Mouse (Mus musculus) liver, embryonic 13.5 days (tissue): ENCODE data around the gene Sf1. TPM values are rescaled to one million over a fixed set of nuclear protein-coding genes. Genes with fewer than 3 reads are reported as not detected.

Experiments
- ATAC-seq: fragments of 200-750 bp; cut with Nextera tagmentation; 2 replicates; pipeline ENCODE4 v1.8.0; 2017; ENCODE audit warnings: low read depth, mild to moderate bottlenecking, moderate number of reproducible peaks, moderate library complexity
- DNase-seq: peaks from one replicate; pipeline ENCODE4 v3.0.0; 2022
- H3K27ac ChIP-seq: fragments of 300-500 bp; sonication (generic); 2 replicates; pipeline ENCODE4 v1.5.1; 2015; ENCODE audit warnings: moderate library complexity, mild to moderate bottlenecking, inconsistent platforms
- H3K27me3 ChIP-seq: fragments of 300-500 bp; sonication (generic); 2 replicates; pipeline ENCODE4 v1.6.1; 2015; ENCODE audit warnings: mild to moderate bottlenecking, inconsistent platforms
- H3K36me3 ChIP-seq: fragments of 300-500 bp; sonication (generic); 2 replicates; pipeline ENCODE4 v1.6.1; 2015; ENCODE audit warnings: mild to moderate bottlenecking, inconsistent platforms
- H3K4me1 ChIP-seq: fragments of 300-500 bp; sonication (generic); replicated peaks from 2 replicates; pipeline ENCODE4 v1.6.1; 2015; ENCODE audit warnings: inconsistent platforms
- H3K4me2 ChIP-seq: fragments of 300-500 bp; sonication (generic); 2 replicates; pipeline ENCODE4 v1.6.1; 2015; ENCODE audit warnings: inconsistent platforms, mild to moderate bottlenecking, moderate library complexity
- H3K4me3 ChIP-seq: fragments of 300-500 bp; sonication (generic); replicated peaks from 2 replicates; pipeline ENCODE4 v1.5.1; 2015; ENCODE audit warnings: mild to moderate bottlenecking, inconsistent platforms
- H3K9ac ChIP-seq: fragments of 300-500 bp; sonication (generic); 2 replicates; pipeline ENCODE4 v1.6.1; 2015; ENCODE audit warnings: mild to moderate bottlenecking, inconsistent platforms
- H3K9me3 ChIP-seq: fragments of 300-500 bp; sonication (generic); replicated peaks from 2 replicates; pipeline ENCODE4 v1.6.1; 2016; ENCODE audit warnings: inconsistent platforms
- WGBS: fragments of 180-500 bp; shearing (Covaris S2); methylation state at CpG from one replicate; pipeline ENCODE4 v1.1.7; 2015; ENCODE audit not compliant: insufficient replicate concordance; 5-methylcytosine and 5-hydroxymethylcytosine counted together
- polyA plus RNA-seq: library from polyadenylated mRNA; unstranded; fragments of >200 nt; fragmentation: Nextera tagmentation; extraction: Ambion mirVana; gene quantifications from 2 replicates; pipeline ENCODE4 v1.2.1, GENCODE M21; 2015

Sf1 gene
- polyA plus RNA-seq, 1 experiment from 2014 or later: 68.4 TPM

- DNase-seq: no peak
- Histone ChIP-seq H3K4me1 (peaks cover 36% of the 10 kb centered on the region), H3K9me3 (no peaks in the 10 kb centered on the region), H3K4me3 (no peak overlapping the region), H3K9ac (no peak overlapping the region), H3K4me2 (no peak overlapping the region), H3K27ac (no peak overlapping the region), H3K36me3 (peaks cover 25% of the 10 kb centered on the region), H3K27me3 (no peaks in the 10 kb centered on the region)
- no peak for ATAC-seq
- 40% methylated on average over 2 of the region's 2 CpGs for WGBS
Measured at GRCm38 (mm10) chr19:6352107-6352505, 11.4 kb upstream of the Sf1 start.

DNA sequence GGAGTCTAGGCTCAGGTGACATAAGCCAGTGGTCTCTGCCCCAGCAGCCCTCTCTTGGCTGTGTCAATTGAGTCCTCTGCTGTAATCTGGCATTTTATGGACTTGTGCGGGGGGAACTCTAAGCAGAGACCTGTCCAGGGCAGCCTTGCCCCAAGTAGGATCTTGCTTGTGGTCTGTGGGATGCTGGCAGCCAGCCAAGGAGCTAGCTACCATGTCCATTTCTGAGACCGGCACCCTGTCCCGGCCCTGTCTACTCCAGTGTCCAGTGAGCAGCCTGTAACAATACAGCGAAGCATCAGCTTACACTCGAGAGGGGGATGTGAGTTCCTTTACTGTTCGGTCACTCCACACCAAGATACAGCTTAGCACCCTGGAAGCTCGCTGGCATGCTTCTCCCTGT, 9.5 kb upstream of the Sf1 start:
- DNase-seq (no peak), ATAC-seq (no peak)
- Histone ChIP-seq H3K27ac (no peak overlapping the region), H3K27me3 (no peaks in the 10 kb centered on the region), H3K9ac (no peak overlapping the region), H3K36me3 (peaks cover 19% of the 10 kb centered on the region), H3K4me2 (no peak overlapping the region), H3K9me3 (no peaks in the 10 kb centered on the region), H3K4me1 (peaks cover 22% of the 10 kb centered on the region), H3K4me3 (no peak overlapping the region)
- WGBS: 81% methylated on average over 7 of the region's 7 CpGs

- Histone ChIP-seq H3K27me3 (no peaks in the 10 kb centered on the region), H3K27ac (no peak overlapping the region), H3K4me1 (peaks cover 28% of the 10 kb centered on the region), H3K9me3 (no peaks in the 10 kb centered on the region), H3K9ac (no peak overlapping the region), H3K4me3 (no peak overlapping the region), H3K4me2 (no peak overlapping the region), H3K36me3 (peaks cover 23% of the 10 kb centered on the region)
- DNase-seq: no peak
- WGBS: 78% methylated on average over 3 of the region's 3 CpGs
- ATAC-seq: no peak
Measured at GRCm38 (mm10) chr19:6361291-6361690, 2.2 kb upstream of the Sf1 start.

DNA sequence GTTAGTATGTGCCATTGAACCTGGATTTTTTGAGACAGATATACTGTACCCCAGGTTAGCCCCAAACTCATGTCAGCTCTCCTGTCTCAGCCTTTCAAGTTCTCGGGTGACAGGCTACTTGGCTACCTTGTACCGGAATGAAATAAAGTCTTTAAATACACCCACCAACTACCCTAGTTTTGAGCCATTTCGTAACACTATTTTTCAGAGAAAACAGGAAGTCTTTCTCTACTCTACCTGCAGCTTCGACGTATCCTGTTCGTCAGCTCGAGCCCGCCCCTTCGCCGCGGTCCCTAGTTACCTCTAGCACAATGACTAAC, 439 bp upstream of the Sf1 start:
- Histone ChIP-seq H3K4me2 (peak overlapping the region; percentile 74), H3K9me3 (no peaks in the 10 kb centered on the region), H3K4me1 (peaks cover 39% of the 10 kb centered on the region), H3K27ac (peak overlapping the region; percentile 71), H3K9ac (peak overlapping the region; percentile 74), H3K27me3 (no peaks in the 10 kb centered on the region), H3K36me3 (peaks cover 41% of the 10 kb centered on the region), H3K4me3 (peak overlapping the region; percentile 98)
- under 1% methylated on average over 11 of the region's 11 CpGs for WGBS
- no peak for ATAC-seq
- DNase-seq: no peak

- no peak for ATAC-seq
Measured at GRCm38 (mm10) chr19:6364317-6364725, 831 bp downstream of the Sf1 start.

DNA sequence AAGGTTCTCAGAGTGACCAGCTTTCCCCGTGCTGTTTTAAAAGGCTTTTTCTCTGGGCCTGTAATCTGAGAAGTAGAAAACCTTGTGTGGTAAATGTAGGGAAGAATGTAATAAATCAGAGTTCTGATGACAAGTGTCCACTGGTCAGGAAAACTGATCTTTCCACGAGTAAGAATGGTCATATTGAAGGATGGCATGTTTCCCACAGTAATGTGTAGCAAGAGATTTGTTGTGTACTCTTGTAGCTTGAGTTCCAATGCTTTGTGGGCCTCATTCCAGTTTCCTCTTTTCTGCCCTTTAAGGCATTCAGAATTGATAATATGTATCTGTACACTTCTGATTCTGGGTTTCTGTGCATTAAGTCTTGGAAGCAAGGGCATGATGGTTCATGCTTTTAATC, 1.4 kb downstream of the Sf1 start:
- no peak for ATAC-seq
- Histone ChIP-seq H3K4me3 (peak overlapping the region; percentile 98), H3K36me3 (peaks cover 57% of the 10 kb centered on the region), H3K9me3 (no peaks in the 10 kb centered on the region), H3K9ac (peak overlapping the region; percentile 99), H3K4me2 (peak overlapping the region; percentile 87), H3K4me1 (peaks cover 44% of the 10 kb centered on the region), H3K27ac (peak overlapping the region; percentile 97), H3K27me3 (no peaks in the 10 kb centered on the region)
- WGBS: 0% methylated on average over 2 of the region's 2 CpGs
- no peak for DNase-seq

More at GRCm38 (mm10) chr19:6364317-6364725, 831 bp downstream of the Sf1 start:
- peak overlapping the region; percentile 97 for H3K27ac ChIP-seq
- H3K4me3 ChIP-seq: peak overlapping the region; percentile 98
- peak overlapping the region; percentile 87 for H3K4me2 ChIP-seq
- 0% methylated on average over 55 of the region's 55 CpGs for WGBS
- no peaks in the 10 kb centered on the region for H3K9me3 ChIP-seq
- peak overlapping the region; percentile 99 for H3K9ac ChIP-seq
- H3K36me3 ChIP-seq: peaks cover 53% of the 10 kb centered on the region
- no peaks in the 10 kb centered on the region for H3K27me3 ChIP-seq
- DNase-seq: peak; percentile 87
- peaks cover 44% of the 10 kb centered on the region for H3K4me1 ChIP-seq

GRCm38 (mm10) chr19:6370175-6370574, 6.7 kb downstream of the Sf1 start:
- Histone ChIP-seq H3K9me3 (no peaks in the 10 kb centered on the region), H3K27ac (no peak overlapping the region), H3K36me3 (peaks cover 99% of the 10 kb centered on the region), H3K27me3 (no peaks in the 10 kb centered on the region), H3K4me3 (no peak overlapping the region), H3K9ac (no peak overlapping the region), H3K4me2 (no peak overlapping the region), H3K4me1 (peaks cover 30% of the 10 kb centered on the region)
- no peak for ATAC-seq
- 86% methylated on average over 2 of the region's 2 CpGs for WGBS
- no peak for DNase-seq

DNA sequence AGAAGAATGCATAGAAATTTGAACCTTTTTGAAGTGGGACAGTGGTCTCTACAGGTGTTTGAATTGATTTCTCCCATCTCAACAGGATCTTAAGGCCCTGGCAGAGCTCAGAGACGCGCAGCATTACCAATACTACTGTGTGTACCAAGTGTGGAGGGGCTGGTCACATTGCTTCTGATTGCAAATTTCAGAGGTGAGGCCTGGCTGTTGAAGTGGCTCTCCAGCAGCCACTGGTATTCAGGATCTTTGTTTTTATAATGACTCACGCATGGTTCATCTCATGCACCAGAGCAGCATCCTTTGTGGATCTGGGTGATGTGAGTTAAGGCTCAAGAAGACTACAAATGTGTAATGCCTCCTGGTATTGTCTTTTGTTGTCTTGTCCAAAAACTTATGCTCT, 8.9 kb downstream of the Sf1 start:
- Histone ChIP-seq H3K4me2 (no peak overlapping the region), H3K27ac (no peak overlapping the region), H3K4me3 (no peak overlapping the region), H3K36me3 (peaks cover 99% of the 10 kb centered on the region), H3K4me1 (peaks cover 11% of the 10 kb centered on the region; the same call in 1 of the 2 replicates), H3K9me3 (no peaks in the 10 kb centered on the region), H3K27me3 (no peaks in the 10 kb centered on the region), H3K9ac (no peak overlapping the region)
- no peak for DNase-seq
- no peak for ATAC-seq
- 90% methylated on average over 3 of the region's 3 CpGs for WGBS

- H3K9me3 ChIP-seq: no peaks in the 10 kb centered on the region
- peaks cover 7% of the 10 kb centered on the region; the same call in 1 of the 2 replicates for H3K4me1 ChIP-seq
- no peak overlapping the region for H3K4me2 ChIP-seq
- H3K27ac ChIP-seq: no peak overlapping the region
- H3K4me3 ChIP-seq: no peak overlapping the region
- no peak overlapping the region for H3K9ac ChIP-seq
- H3K27me3 ChIP-seq: no peaks in the 10 kb centered on the region
- H3K36me3 ChIP-seq: peaks cover 99% of the 10 kb centered on the region
- DNase-seq: peak; percentile 54
- ATAC-seq: peak; percentile 32; the same call in 1 of the 2 replicates
- WGBS: 57% methylated on average over 12 of the region's 12 CpGs
Measured at GRCm38 (mm10) chr19:6373539-6374400, 10.3 kb downstream of the Sf1 start.

- no peak overlapping the region for H3K4me2 ChIP-seq
- no peak for DNase-seq
- no peak for ATAC-seq
- H3K27ac ChIP-seq: no peak overlapping the region
- H3K9me3 ChIP-seq: no peaks in the 10 kb centered on the region
- WGBS: 94% methylated on average over 10 of the region's 10 CpGs
- peaks cover 5% of the 10 kb centered on the region; the same call in 1 of the 2 replicates for H3K4me1 ChIP-seq
- no peak overlapping the region for H3K4me3 ChIP-seq
- H3K27me3 ChIP-seq: no peaks in the 10 kb centered on the region
- H3K9ac ChIP-seq: no peak overlapping the region
- H3K36me3 ChIP-seq: peaks cover 100% of the 10 kb centered on the region
Measured at GRCm38 (mm10) chr19:6374571-6374970, 11.1 kb downstream of the Sf1 start.

- Histone ChIP-seq H3K36me3 (peaks cover 93% of the 10 kb centered on the region), H3K9me3 (no peaks in the 10 kb centered on the region), H3K4me3 (no peak overlapping the region), H3K27ac (no peak overlapping the region), H3K4me2 (no peak overlapping the region), H3K27me3 (no peaks in the 10 kb centered on the region), H3K9ac (no peak overlapping the region), H3K4me1 (peaks cover 5% of the 10 kb centered on the region; the same call in 1 of the 2 replicates)
- WGBS: 92% methylated on average over 42 of the region's 42 CpGs
- ATAC-seq (no peak), DNase-seq (no peak)
Measured at GRCm38 (mm10) chr19:6375423-6376254, 12.1 kb downstream of the Sf1 start.
